Mouse (Mus musculus) embryonic facial prominence, embryonic 10.5 days (tissue): ENCODE measurements at regions not wholly inside any gene's neighbourhood (a gene's known extent, or its start where the extent isn't known, plus 50 kb on each side); places are given as distances from the start of the nearest gene placed in this dataset.
"Not testable (repeated sequence)": the region's sequence is repeated elsewhere in the genome, so short reads cannot be mapped to it uniquely, and the experiment has no call there.

Experiments used
- DNase-seq: peaks from one replicate; pipeline ENCODE4 v3.0.0-alpha.2; 2017; ENCODE audit warnings: low spot score
- H3K27ac ChIP-seq: fragments of 300-500 bp; sonication (generic); replicated peaks from 2 replicates; pipeline ENCODE4 v1.5.1; 2016; ENCODE audit warnings: mild to moderate bottlenecking
- H3K27me3 ChIP-seq: fragments of 300-500 bp; sonication (generic); replicated peaks from 2 replicates; pipeline ENCODE4 v1.6.1; 2016; ENCODE audit warnings: low read depth, mild to moderate bottlenecking; ENCODE audit not compliant: poor library complexity, severe bottlenecking
- H3K36me3 ChIP-seq: fragments of 300-500 bp; sonication (generic); replicated peaks from 2 replicates; pipeline ENCODE4 v1.6.1; 2016; ENCODE audit warnings: mild to moderate bottlenecking, moderate library complexity
- H3K4me1 ChIP-seq: fragments of 300-500 bp; sonication (generic); 2 replicates; pipeline ENCODE4 v1.6.1; 2016
- H3K4me3 ChIP-seq: fragments of 300-500 bp; sonication (generic); 2 replicates; pipeline ENCODE4 v1.5.1; 2016; ENCODE audit warnings: mild to moderate bottlenecking, moderate library complexity
- H3K9me3 ChIP-seq: fragments of 300-500 bp; sonication (generic); 2 replicates; pipeline ENCODE4 v1.6.1; 2016; ENCODE audit warnings: mild to moderate bottlenecking
- WGBS: fragments of 180-500 bp; shearing (Covaris S2); methylation state at CpG from one replicate; pipeline ENCODE4 v1.1.7; 2016; 5-methylcytosine and 5-hydroxymethylcytosine counted together

GRCm38 (mm10) chr3:80099625-80100024, 215.3 kb downstream of the Fam198b start:
- Histone ChIP-seq H3K4me1 (no peaks in the 10 kb centered on the region), H3K9me3 (no peaks in the 10 kb centered on the region), H3K36me3 (no peaks in the 10 kb centered on the region), H3K27me3 (no peaks in the 10 kb centered on the region), H3K27ac (no peak overlapping the region), H3K4me3 (no peak overlapping the region)
- WGBS = 90% methylated on average over 3 of the region's 3 CpGs
- no peak for DNase-seq

- H3K4me3 ChIP-seq = no peak overlapping the region
- H3K4me1 ChIP-seq = no peaks in the 10 kb centered on the region; the same call in 1 of the 2 replicates
- no peaks in the 10 kb centered on the region for H3K27me3 ChIP-seq
- 67% methylated on average over 1 of the region's 1 CpGs for WGBS
- H3K36me3 ChIP-seq = no peaks in the 10 kb centered on the region
- DNase-seq = no peak
- H3K9me3 ChIP-seq = no peaks in the 10 kb centered on the region
- H3K27ac ChIP-seq = no peak overlapping the region
Observed at GRCm38 (mm10) chr3:80120177-80120736, 235.9 kb downstream of the Fam198b start.

- no peaks in the 10 kb centered on the region for H3K36me3 ChIP-seq
- H3K4me1 ChIP-seq = no peaks in the 10 kb centered on the region; the same call in 1 of the 2 replicates
- DNase-seq = no peak
- WGBS = 85% methylated on average over 6 of the region's 6 CpGs
- H3K27me3 ChIP-seq = no peaks in the 10 kb centered on the region
- no peaks in the 10 kb centered on the region for H3K9me3 ChIP-seq
- no peak overlapping the region for H3K4me3 ChIP-seq
- no peak overlapping the region for H3K27ac ChIP-seq
Observed at GRCm38 (mm10) chr3:80123666-80124065, 239.3 kb downstream of the Fam198b start.

GRCm38 (mm10) chr3:80124621-80125020, 240.3 kb downstream of the Fam198b start:
- Histone ChIP-seq H3K27ac (no peak overlapping the region), H3K4me1 (no peaks in the 10 kb centered on the region; the same call in 1 of the 2 replicates), H3K36me3 (no peaks in the 10 kb centered on the region), H3K9me3 (no peaks in the 10 kb centered on the region), H3K4me3 (no peak overlapping the region), H3K27me3 (no peaks in the 10 kb centered on the region)
- 86% methylated on average over 8 of the region's 8 CpGs for WGBS
- no peak for DNase-seq

GRCm38 (mm10) chr3:80141697-80142096, 257.4 kb downstream of the Fam198b start:
- no peaks in the 10 kb centered on the region for H3K36me3 ChIP-seq
- WGBS = 75% methylated on average over 1 of the region's 1 CpGs
- DNase-seq = no peak
- no peaks in the 10 kb centered on the region for H3K4me1 ChIP-seq
- no peaks in the 10 kb centered on the region for H3K27me3 ChIP-seq
- no peaks in the 10 kb centered on the region for H3K9me3 ChIP-seq
- no peak overlapping the region for H3K4me3 ChIP-seq
- H3K27ac ChIP-seq = no peak overlapping the region

- H3K36me3 ChIP-seq = no peaks in the 10 kb centered on the region
- WGBS = 83% methylated on average over 2 of the region's 2 CpGs
- no peak overlapping the region for H3K4me3 ChIP-seq
- H3K27me3 ChIP-seq = no peaks in the 10 kb centered on the region
- no peak overlapping the region for H3K27ac ChIP-seq
- no peaks in the 10 kb centered on the region for H3K4me1 ChIP-seq
- no peaks in the 10 kb centered on the region for H3K9me3 ChIP-seq
- no peak for DNase-seq
Observed at GRCm38 (mm10) chr3:80160473-80160872, 276.1 kb downstream of the Fam198b start.

GRCm38 (mm10) chr3:80181749-80182148, 297.4 kb downstream of the Fam198b start:
- Histone ChIP-seq H3K27me3 (no peaks in the 10 kb centered on the region), H3K27ac (no peak overlapping the region), H3K36me3 (no peaks in the 10 kb centered on the region), H3K4me3 (no peak overlapping the region), H3K9me3 (no peaks in the 10 kb centered on the region), H3K4me1 (no peaks in the 10 kb centered on the region)
- no peak for DNase-seq
- WGBS = 80% methylated on average over 2 of the region's 2 CpGs

- not testable (repeated sequence) for H3K27me3 ChIP-seq, H3K9me3 ChIP-seq, H3K4me1 ChIP-seq, H3K4me3 ChIP-seq, H3K36me3 ChIP-seq, H3K27ac ChIP-seq, DNase-seq
- 71% methylated on average over 2 of the region's 2 CpGs for WGBS
Observed at GRCm38 (mm10) chr3:80182161-80182560, 297.8 kb downstream of the Fam198b start.

- no peak for DNase-seq
- Histone ChIP-seq H3K4me1 (no peaks in the 10 kb centered on the region), H3K27ac (no peak overlapping the region), H3K9me3 (no peaks in the 10 kb centered on the region), H3K27me3 (no peaks in the 10 kb centered on the region), H3K36me3 (no peaks in the 10 kb centered on the region), H3K4me3 (no peak overlapping the region)
- WGBS = 91% methylated on average over 5 of the region's 5 CpGs
Observed at GRCm38 (mm10) chr3:80187406-80187805, 303.1 kb downstream of the Fam198b start.

- Histone ChIP-seq H3K27ac (no peak overlapping the region), H3K4me3 (no peak overlapping the region), H3K9me3 (no peaks in the 10 kb centered on the region), H3K27me3 (no peaks in the 10 kb centered on the region), H3K4me1 (no peaks in the 10 kb centered on the region), H3K36me3 (no peaks in the 10 kb centered on the region)
- WGBS = 86% methylated on average over 2 of the region's 2 CpGs
- DNase-seq = no peak
Observed at GRCm38 (mm10) chr3:80200904-80201303, 316.6 kb downstream of the Fam198b start.

GRCm38 (mm10) chr3:80204821-80205220, 320.5 kb downstream of the Fam198b start:
- Histone ChIP-seq H3K27ac (no peak overlapping the region), H3K4me3 (no peak overlapping the region), H3K9me3 (no peaks in the 10 kb centered on the region), H3K36me3 (no peaks in the 10 kb centered on the region), H3K27me3 (no peaks in the 10 kb centered on the region), H3K4me1 (no peaks in the 10 kb centered on the region)
- 77% methylated on average over 1 of the region's 1 CpGs for WGBS
- no peak for DNase-seq

GRCm38 (mm10) chr3:80205351-80205750, 321.0 kb downstream of the Fam198b start:
- H3K4me1 ChIP-seq = no peaks in the 10 kb centered on the region
- DNase-seq = no peak
- no peak overlapping the region for H3K27ac ChIP-seq
- WGBS = 83% methylated on average over 6 of the region's 6 CpGs
- no peak overlapping the region for H3K4me3 ChIP-seq
- H3K9me3 ChIP-seq = no peaks in the 10 kb centered on the region
- H3K36me3 ChIP-seq = no peaks in the 10 kb centered on the region
- no peaks in the 10 kb centered on the region for H3K27me3 ChIP-seq

GRCm38 (mm10) chr3:80207022-80207421, 322.7 kb downstream of the Fam198b start:
- Histone ChIP-seq H3K4me3 (no peak overlapping the region), H3K4me1 (no peaks in the 10 kb centered on the region), H3K9me3 (no peaks in the 10 kb centered on the region), H3K27ac (no peak overlapping the region), H3K36me3 (no peaks in the 10 kb centered on the region), H3K27me3 (no peaks in the 10 kb centered on the region)
- 36% methylated on average over 1 of the region's 1 CpGs for WGBS
- no peak for DNase-seq

- Histone ChIP-seq H3K4me3 (no peak overlapping the region), H3K27me3 (no peaks in the 10 kb centered on the region), H3K27ac (no peak overlapping the region), H3K9me3 (no peaks in the 10 kb centered on the region), H3K4me1 (no peaks in the 10 kb centered on the region), H3K36me3 (no peaks in the 10 kb centered on the region)
- 90% methylated on average over 2 of the region's 2 CpGs for WGBS
- no peak for DNase-seq
Observed at GRCm38 (mm10) chr3:80208028-80208427, 323.7 kb downstream of the Fam198b start.
